Mouse (Mus musculus): ENCODE data around the gene Ephb1. TPM values are rescaled to one million over a fixed set of nuclear protein-coding genes. Genes with fewer than 3 reads are reported as not detected.

Gene Ephb1
- polyA plus RNA-seq, 1 experiment from 2014 or later: 0.87 TPM

- Histone ChIP-seq H3K27me3 (replicated peaks; ENCODE audit: insufficient read depth, low read length) (peaks cover 50% of the 10 kb centered on the region), H3K4me1 (ENCODE audit: insufficient read depth, low read depth, low read length) (no peaks in the 10 kb centered on the region; the same call in 1 of the 2 replicates), H3K36me3 (ENCODE audit: insufficient read depth, low read length) (no peaks in the 10 kb centered on the region), H3K4me3 (ENCODE audit: low read depth, low read length) (no peak overlapping the region), H3K27ac (ENCODE audit: low read length) (no peak overlapping the region), H3K4me2 (replicated peaks; ENCODE audit: low read depth, low read length) (no peak overlapping the region), H3K9me3 (ENCODE audit: low read length) (no peaks in the 10 kb centered on the region), H3K9ac (replicated peaks; ENCODE audit: low read depth) (no peak overlapping the region)
- WGBS: 79% methylated on average over 6 of the region's 6 CpGs
- no peak for ATAC-seq
- TF ChIP-seq CTCF (IDR thresholded peaks at IDR 0.05): no peak
- no peak for TF ChIP-seq EP300 (IDR thresholded peaks at IDR 0.05)
- no peak for DNase-seq (ENCODE audit: low spot score)
Measured at GRCm38 (mm10) chr9:102350696-102351095, 3.8 kb downstream of the Ephb1 start.

- ATAC-seq (no peak), DNase-seq (ENCODE audit: low spot score) (no peak)
- H3K36me3 ChIP-seq (ENCODE audit: insufficient read depth, low read length): no peaks in the 10 kb centered on the region
- H3K9me3 ChIP-seq (ENCODE audit: low read length): no peaks in the 10 kb centered on the region
- no peaks in the 10 kb centered on the region; the same call in 1 of the 2 replicates for H3K4me1 ChIP-seq (ENCODE audit: insufficient read depth, low read depth, low read length)
- H3K27ac ChIP-seq (ENCODE audit: low read length): no peak overlapping the region
- peaks cover 48% of the 10 kb centered on the region for H3K27me3 ChIP-seq (replicated peaks; ENCODE audit: insufficient read depth, low read length)
- no peak overlapping the region for H3K4me2 ChIP-seq (replicated peaks; ENCODE audit: low read depth, low read length)
- TF ChIP-seq CTCF (IDR thresholded peaks at IDR 0.05): no peak
- TF ChIP-seq EP300 (IDR thresholded peaks at IDR 0.05): no peak
- 68% methylated on average over 6 of the region's 6 CpGs for WGBS
- H3K4me3 ChIP-seq (ENCODE audit: low read depth, low read length): no peak overlapping the region
- H3K9ac ChIP-seq (replicated peaks; ENCODE audit: low read depth): no peak overlapping the region
Measured at GRCm38 (mm10) chr9:102350076-102350475, 4.4 kb downstream of the Ephb1 start.

GRCm38 (mm10) chr9:102346801-102347200, 7.7 kb downstream of the Ephb1 start:
- Histone ChIP-seq H3K9ac (replicated peaks; ENCODE audit: low read depth) (no peak overlapping the region), H3K4me1 (ENCODE audit: insufficient read depth, low read depth, low read length) (no peaks in the 10 kb centered on the region), H3K27ac (ENCODE audit: low read length) (no peak overlapping the region), H3K4me3 (ENCODE audit: low read depth, low read length) (no peak overlapping the region), H3K4me2 (replicated peaks; ENCODE audit: low read depth, low read length) (no peak overlapping the region), H3K9me3 (ENCODE audit: low read length) (no peaks in the 10 kb centered on the region), H3K27me3 (replicated peaks; ENCODE audit: insufficient read depth, low read length) (peaks cover 16% of the 10 kb centered on the region), H3K36me3 (ENCODE audit: insufficient read depth, low read length) (no peaks in the 10 kb centered on the region)
- no peak for ATAC-seq
- no peak for DNase-seq (ENCODE audit: low spot score)
- TF ChIP-seq CTCF (IDR thresholded peaks at IDR 0.05) (no peak), EP300 (IDR thresholded peaks at IDR 0.05) (no peak)
- WGBS: 96% methylated on average over 3 of the region's 3 CpGs

- TF ChIP-seq CTCF (IDR thresholded peaks at IDR 0.05): no peak
- TF ChIP-seq EP300 (IDR thresholded peaks at IDR 0.05): no peak
- WGBS: 49% methylated on average over 6 of the region's 6 CpGs
- Histone ChIP-seq H3K36me3 (ENCODE audit: insufficient read depth, low read length) (no peaks in the 10 kb centered on the region), H3K9me3 (ENCODE audit: low read length) (no peaks in the 10 kb centered on the region), H3K4me1 (ENCODE audit: insufficient read depth, low read depth, low read length) (no peaks in the 10 kb centered on the region), H3K4me2 (replicated peaks; ENCODE audit: low read depth, low read length) (no peak overlapping the region), H3K27ac (ENCODE audit: low read length) (no peak overlapping the region), H3K27me3 (replicated peaks; ENCODE audit: insufficient read depth, low read length) (peaks cover 7% of the 10 kb centered on the region; the same call in 1 of the 2 replicates), H3K9ac (replicated peaks; ENCODE audit: low read depth) (no peak overlapping the region), H3K4me3 (ENCODE audit: low read depth, low read length) (no peak overlapping the region)
- no peak for DNase-seq (ENCODE audit: low spot score)
- no peak for ATAC-seq
Measured at GRCm38 (mm10) chr9:102345474-102345873, 9.0 kb downstream of the Ephb1 start.

- no peaks in the 10 kb centered on the region for H3K9me3 ChIP-seq (ENCODE audit: low read length)
- H3K4me1 ChIP-seq (ENCODE audit: insufficient read depth, low read depth, low read length): no peaks in the 10 kb centered on the region
- peaks cover 3% of the 10 kb centered on the region; the same call in 1 of the 2 replicates for H3K27me3 ChIP-seq (replicated peaks; ENCODE audit: insufficient read depth, low read length)
- no peak overlapping the region for H3K4me2 ChIP-seq (replicated peaks; ENCODE audit: low read depth, low read length)
- WGBS: 71% methylated on average over 9 of the region's 9 CpGs
- no peak overlapping the region for H3K9ac ChIP-seq (replicated peaks; ENCODE audit: low read depth)
- H3K27ac ChIP-seq (ENCODE audit: low read length): no peak overlapping the region
- ATAC-seq: no peak
- no peaks in the 10 kb centered on the region for H3K36me3 ChIP-seq (ENCODE audit: insufficient read depth, low read length)
- DNase-seq (ENCODE audit: low spot score): no peak
- TF ChIP-seq EP300 (IDR thresholded peaks at IDR 0.05) (no peak), CTCF (IDR thresholded peaks at IDR 0.05) (no peak)
- no peak overlapping the region for H3K4me3 ChIP-seq (ENCODE audit: low read depth, low read length)
Measured at GRCm38 (mm10) chr9:102345047-102345446, 9.4 kb downstream of the Ephb1 start.

- DNase-seq (ENCODE audit: low spot score) (no peak), ATAC-seq (no peak)
- no peak overlapping the region for H3K9ac ChIP-seq (replicated peaks; ENCODE audit: low read depth)
- TF ChIP-seq CTCF (IDR thresholded peaks at IDR 0.05) (no peak), EP300 (IDR thresholded peaks at IDR 0.05) (no peak)
- no peaks in the 10 kb centered on the region for H3K27me3 ChIP-seq (replicated peaks; ENCODE audit: insufficient read depth, low read length)
- no peaks in the 10 kb centered on the region for H3K36me3 ChIP-seq (ENCODE audit: insufficient read depth, low read length)
- no peaks in the 10 kb centered on the region for H3K4me1 ChIP-seq (ENCODE audit: insufficient read depth, low read depth, low read length)
- 81% methylated on average over 10 of the region's 10 CpGs for WGBS
- no peak overlapping the region for H3K4me2 ChIP-seq (replicated peaks; ENCODE audit: low read depth, low read length)
- no peaks in the 10 kb centered on the region for H3K9me3 ChIP-seq (ENCODE audit: low read length)
- H3K27ac ChIP-seq (ENCODE audit: low read length): no peak overlapping the region
- H3K4me3 ChIP-seq (ENCODE audit: low read depth, low read length): no peak overlapping the region
Measured at GRCm38 (mm10) chr9:102344086-102344930, 10.2 kb downstream of the Ephb1 start.
